Mouse (Mus musculus): ENCODE data around the gene Dip2c.

Dip2c gene

GRCm38 (mm10) chr13:9422876-9423275, 146.5 kb downstream of the Dip2c start:
- no peak for DNase-seq (ENCODE audit: low spot score)

- DNase-seq (ENCODE audit: low spot score), result no peak
Observed at GRCm38 (mm10) chr13:9424434-9424833, 148.1 kb downstream of the Dip2c start.

GRCm38 (mm10) chr13:9426267-9426666, 149.9 kb downstream of the Dip2c start:
- no peak for DNase-seq (ENCODE audit: low spot score)

- DNase-seq (ENCODE audit: low spot score), result no peak
Observed at GRCm38 (mm10) chr13:9426779-9427178, 150.5 kb downstream of the Dip2c start.

GRCm38 (mm10) chr13:9429884-9430283, 153.6 kb downstream of the Dip2c start:
- no peak for DNase-seq (ENCODE audit: low spot score)

- DNase-seq (ENCODE audit: low spot score), result no peak
Observed at GRCm38 (mm10) chr13:9430724-9431123, 154.4 kb downstream of the Dip2c start.

- no peak for DNase-seq (ENCODE audit: low spot score)
Observed at GRCm38 (mm10) chr13:9431441-9431840, 155.1 kb downstream of the Dip2c start.

GRCm38 (mm10) chr13:9443066-9443465, 166.7 kb downstream of the Dip2c start:
- no peak for DNase-seq (ENCODE audit: low spot score)

GRCm38 (mm10) chr13:9445533-9446294, 169.4 kb downstream of the Dip2c start:
- no peak for DNase-seq (ENCODE audit: low spot score)

GRCm38 (mm10) chr13:9446448-9447115, 170.3 kb downstream of the Dip2c start:
- no peak for DNase-seq (ENCODE audit: low spot score)

GRCm38 (mm10) chr13:9450276-9450675, 173.9 kb downstream of the Dip2c start:
- DNase-seq (ENCODE audit: low spot score), result no peak

- DNase-seq (ENCODE audit: low spot score), result no peak
Observed at GRCm38 (mm10) chr13:9451952-9452351, 175.6 kb downstream of the Dip2c start.

- DNase-seq (ENCODE audit: low spot score), result peak; percentile 14
Observed at GRCm38 (mm10) chr13:9454426-9455177, 178.3 kb downstream of the Dip2c start.

- no peak for DNase-seq (ENCODE audit: low spot score)
Observed at GRCm38 (mm10) chr13:9455979-9456378, 179.7 kb downstream of the Dip2c start.

GRCm38 (mm10) chr13:9457420-9458308, 181.3 kb downstream of the Dip2c start:
- no peak for DNase-seq (ENCODE audit: low spot score)

- DNase-seq (ENCODE audit: low spot score), result no peak
Observed at GRCm38 (mm10) chr13:9464457-9464856, 188.1 kb downstream of the Dip2c start.

- peak; percentile 86 for DNase-seq (ENCODE audit: low spot score)
Observed at GRCm38 (mm10) chr13:9467216-9467615, 190.9 kb downstream of the Dip2c start.

GRCm38 (mm10) chr13:9473383-9473782, 197.1 kb downstream of the Dip2c start:
- no peak for DNase-seq (ENCODE audit: low spot score)

- DNase-seq (ENCODE audit: low spot score), result no peak
Observed at GRCm38 (mm10) chr13:9481722-9482121, 205.4 kb downstream of the Dip2c start.

GRCm38 (mm10) chr13:9489696-9490095, 213.4 kb downstream of the Dip2c start:
- DNase-seq (ENCODE audit: low spot score), result no peak

- no peak for DNase-seq (ENCODE audit: low spot score)
Observed at GRCm38 (mm10) chr13:9494726-9495125, 218.4 kb downstream of the Dip2c start.

Data from retina, embryonic 14.5 days (tissue).